Mouse (Mus musculus): ENCODE measurements at regions not wholly inside any gene's neighbourhood (a gene's known extent, or its start where the extent isn't known, plus 50 kb on each side); places are given as distances from the start of the nearest gene placed in this dataset.

DNA sequence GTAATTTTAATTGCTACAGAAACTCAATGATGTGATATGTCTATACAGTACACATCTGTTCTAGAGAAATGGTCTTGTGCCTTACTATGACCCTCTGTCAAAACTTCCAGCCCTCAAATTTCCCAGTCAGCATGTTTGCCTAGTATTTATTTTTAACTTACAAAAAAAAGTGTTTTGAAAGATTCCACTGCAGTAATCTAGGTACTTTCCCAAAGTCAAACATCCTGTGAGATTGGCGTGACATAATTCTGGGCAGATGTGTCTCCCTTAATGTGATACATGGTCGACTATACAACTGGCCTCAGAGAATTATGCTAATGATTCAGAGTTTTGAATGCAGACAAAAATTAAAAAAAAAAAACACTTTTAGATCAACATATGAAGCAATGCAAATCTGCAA, 856.8 kb downstream of the Slc4a3 start:
- Histone ChIP-seq H3K4me3 (ENCODE audit: low read depth, low read length) (no peak overlapping the region), H3K4me2 (ENCODE audit: low read depth, low read length, poor library complexity, severe bottlenecking) (no peak overlapping the region), H3K4me1 (ENCODE audit: insufficient read depth, low read length) (no peaks in the 10 kb centered on the region), H3K27me3 (ENCODE audit: insufficient read depth, low read length) (no peaks in the 10 kb centered on the region), H3K36me3 (ENCODE audit: insufficient read depth, low read length) (no peaks in the 10 kb centered on the region), H3K9ac (replicated peaks; ENCODE audit: low read length, poor library complexity, severe bottlenecking) (no peak overlapping the region), H3K9me3 (ENCODE audit: low read length) (no peaks in the 10 kb centered on the region), H3K27ac (ENCODE audit: low read depth, low read length) (no peak overlapping the region)
- 65% methylated on average over 2 of the region's 2 CpGs for WGBS
- ATAC-seq (ENCODE audit: low FRiP score) (no peak), DNase-seq (ENCODE audit: low spot score) (no peak)
- no peak for TF ChIP-seq CTCF (IDR thresholded peaks at IDR 0.05)

DNA sequence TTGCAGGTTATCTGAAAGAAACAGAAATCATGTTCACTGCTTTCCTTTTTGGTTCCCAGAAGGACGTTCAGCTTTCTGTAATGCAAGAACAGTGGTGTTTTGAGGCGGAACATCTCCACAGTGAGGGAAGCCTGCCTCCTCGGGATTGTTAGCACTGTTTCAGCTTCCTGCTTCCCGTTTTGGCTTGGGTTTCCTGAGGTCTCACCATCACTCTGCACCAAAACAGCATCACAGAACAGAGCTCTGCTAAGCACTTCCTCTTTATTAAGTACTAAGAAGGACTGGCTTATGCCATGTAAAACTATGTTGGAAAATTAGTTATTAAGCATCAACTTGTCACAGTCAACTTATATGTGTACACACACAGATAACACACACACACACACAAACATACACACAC, 857.9 kb downstream of the Slc4a3 start:
- 78% methylated on average over 4 of the region's 4 CpGs for WGBS
- Histone ChIP-seq H3K9me3 (ENCODE audit: low read length) (no peaks in the 10 kb centered on the region), H3K4me2 (ENCODE audit: low read depth, low read length, poor library complexity, severe bottlenecking) (no peak overlapping the region), H3K27ac (ENCODE audit: low read depth, low read length) (no peak overlapping the region), H3K4me3 (ENCODE audit: low read depth, low read length) (no peak overlapping the region), H3K36me3 (ENCODE audit: insufficient read depth, low read length) (no peaks in the 10 kb centered on the region), H3K9ac (replicated peaks; ENCODE audit: low read length, poor library complexity, severe bottlenecking) (no peak overlapping the region), H3K4me1 (ENCODE audit: insufficient read depth, low read length) (no peaks in the 10 kb centered on the region), H3K27me3 (ENCODE audit: insufficient read depth, low read length) (no peaks in the 10 kb centered on the region)
- TF ChIP-seq CTCF (IDR thresholded peaks at IDR 0.05): no peak
- no peak for ATAC-seq (ENCODE audit: low FRiP score)
- DNase-seq (ENCODE audit: low spot score): no peak

DNA sequence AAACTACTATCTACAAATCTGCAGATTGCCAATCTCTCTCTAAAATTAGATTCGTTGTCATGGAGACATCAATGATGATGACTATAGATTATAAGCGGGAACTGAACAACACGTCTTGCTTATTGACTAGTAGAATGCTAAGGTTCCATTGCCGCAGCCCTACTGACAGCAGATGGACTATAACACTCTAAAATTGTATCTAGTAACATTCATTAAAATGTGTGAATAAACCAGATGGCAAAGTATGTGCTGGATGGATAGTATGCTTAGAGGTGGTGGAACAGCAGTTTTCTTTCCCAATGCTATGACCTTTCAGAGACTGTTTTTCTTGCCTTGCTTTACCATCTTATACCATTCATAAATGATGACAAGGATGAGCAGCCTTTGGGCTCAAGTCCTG, 864.7 kb downstream of the Slc4a3 start:
- Histone ChIP-seq H3K36me3 (ENCODE audit: insufficient read depth, low read length) (no peaks in the 10 kb centered on the region), H3K27ac (ENCODE audit: low read depth, low read length) (no peak overlapping the region), H3K9ac (replicated peaks; ENCODE audit: low read length, poor library complexity, severe bottlenecking) (no peak overlapping the region), H3K4me2 (ENCODE audit: low read depth, low read length, poor library complexity, severe bottlenecking) (no peak overlapping the region), H3K4me1 (ENCODE audit: insufficient read depth, low read length) (no peaks in the 10 kb centered on the region), H3K4me3 (ENCODE audit: low read depth, low read length) (no peak overlapping the region), H3K9me3 (ENCODE audit: low read length) (no peaks in the 10 kb centered on the region), H3K27me3 (ENCODE audit: insufficient read depth, low read length) (no peaks in the 10 kb centered on the region)
- DNase-seq (ENCODE audit: low spot score): no peak
- 86% methylated on average over 4 of the region's 4 CpGs for WGBS
- no peak for ATAC-seq (ENCODE audit: low FRiP score)
- no peak for TF ChIP-seq CTCF (IDR thresholded peaks at IDR 0.05)

DNA sequence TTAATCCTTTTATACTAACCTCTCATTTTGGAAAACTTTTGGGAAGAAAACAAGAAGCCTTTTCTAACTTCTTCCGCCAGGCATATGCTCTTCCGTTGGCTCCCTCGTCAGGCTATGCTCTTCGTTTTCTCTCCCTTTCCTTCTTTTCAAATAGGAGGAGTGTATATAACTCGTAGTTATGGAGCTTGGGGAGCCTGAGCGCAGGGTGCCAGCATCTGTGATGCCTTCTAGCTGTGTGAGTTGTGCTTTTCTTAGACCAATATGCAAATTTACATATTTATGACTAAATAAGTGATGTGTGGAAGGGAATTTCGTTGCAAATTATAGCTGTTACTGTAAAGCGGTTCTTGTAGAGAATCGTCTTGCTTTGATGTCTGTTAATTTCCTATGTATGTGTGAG, 874.5 kb downstream of the Slc4a3 start:
- no peak overlapping the region for H3K4me3 ChIP-seq (ENCODE audit: low read depth, low read length)
- H3K9ac ChIP-seq (replicated peaks; ENCODE audit: low read length, poor library complexity, severe bottlenecking): no peak overlapping the region
- H3K9me3 ChIP-seq (ENCODE audit: low read length): no peaks in the 10 kb centered on the region
- ATAC-seq (ENCODE audit: low FRiP score): no peak
- TF ChIP-seq CTCF (IDR thresholded peaks at IDR 0.05): no peak
- H3K27ac ChIP-seq (ENCODE audit: low read depth, low read length): no peak overlapping the region
- no peaks in the 10 kb centered on the region for H3K27me3 ChIP-seq (ENCODE audit: insufficient read depth, low read length)
- no peak overlapping the region for H3K4me2 ChIP-seq (ENCODE audit: low read depth, low read length, poor library complexity, severe bottlenecking)
- no peak for DNase-seq (ENCODE audit: low spot score)
- 83% methylated on average over 9 of the region's 9 CpGs for WGBS
- no peaks in the 10 kb centered on the region for H3K4me1 ChIP-seq (ENCODE audit: insufficient read depth, low read length)
- H3K36me3 ChIP-seq (ENCODE audit: insufficient read depth, low read length): no peaks in the 10 kb centered on the region

DNA sequence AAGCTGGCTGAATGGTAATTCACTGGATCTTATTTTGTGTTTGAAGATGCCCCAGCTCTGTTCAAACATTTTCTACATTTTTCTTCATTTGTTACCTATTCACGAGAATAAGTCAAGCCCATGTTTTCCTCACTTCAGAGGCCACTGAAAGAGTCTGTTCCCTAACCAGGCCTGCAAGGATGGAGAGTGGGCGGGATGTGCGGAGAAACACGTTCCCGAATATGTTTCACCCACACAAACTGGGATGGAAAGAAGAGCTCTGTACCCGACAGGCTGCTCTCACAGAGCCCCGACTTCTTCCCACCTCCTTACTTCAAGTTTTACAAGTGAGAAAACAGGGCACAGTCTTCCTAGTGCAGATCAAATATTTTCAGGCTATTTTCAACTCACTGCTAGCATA, 881.4 kb downstream of the Slc4a3 start:
- Histone ChIP-seq H3K4me3 (ENCODE audit: low read depth, low read length) (no peak overlapping the region), H3K9me3 (ENCODE audit: low read length) (no peaks in the 10 kb centered on the region), H3K36me3 (ENCODE audit: insufficient read depth, low read length) (no peaks in the 10 kb centered on the region), H3K9ac (replicated peaks; ENCODE audit: low read length, poor library complexity, severe bottlenecking) (no peak overlapping the region), H3K4me1 (ENCODE audit: insufficient read depth, low read length) (no peaks in the 10 kb centered on the region), H3K4me2 (ENCODE audit: low read depth, low read length, poor library complexity, severe bottlenecking) (no peak overlapping the region), H3K27ac (ENCODE audit: low read depth, low read length) (no peak overlapping the region), H3K27me3 (ENCODE audit: insufficient read depth, low read length) (no peaks in the 10 kb centered on the region)
- WGBS: 90% methylated on average over 7 of the region's 7 CpGs
- no peak for DNase-seq (ENCODE audit: low spot score)
- ATAC-seq (ENCODE audit: low FRiP score): no peak
- TF ChIP-seq CTCF (IDR thresholded peaks at IDR 0.05): no peak

DNA sequence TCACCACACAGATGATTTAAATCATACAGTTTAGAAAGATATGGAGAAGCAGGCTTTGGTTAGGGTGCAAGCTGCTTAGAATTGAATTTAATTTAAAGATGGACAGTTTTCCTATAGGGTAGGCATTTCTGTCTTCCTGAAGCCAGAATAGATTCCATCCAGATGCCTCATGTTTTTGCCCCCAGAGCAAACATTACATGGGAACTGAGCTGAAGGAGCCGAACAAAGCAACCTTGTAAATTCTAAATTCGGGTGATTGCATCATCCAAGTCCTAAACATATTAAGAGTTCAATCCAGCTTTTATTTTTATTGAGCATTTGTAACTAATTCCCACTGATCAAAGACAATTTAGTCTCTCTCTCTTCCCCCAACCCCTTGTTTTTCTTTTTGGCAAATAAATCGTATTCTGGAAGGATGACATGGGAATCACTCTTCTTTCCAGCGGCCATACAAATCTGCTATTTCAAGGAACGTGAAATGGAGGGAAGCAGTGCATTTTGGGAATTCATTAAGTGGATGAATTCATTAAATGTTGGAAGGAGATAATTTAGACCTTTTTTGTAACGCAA, 884.1 kb downstream of the Slc4a3 start:
- no peaks in the 10 kb centered on the region for H3K9me3 ChIP-seq (ENCODE audit: low read length)
- no peak for ATAC-seq (ENCODE audit: low FRiP score)
- 66% methylated on average over 6 of the region's 6 CpGs for WGBS
- no peak for TF ChIP-seq CTCF (IDR thresholded peaks at IDR 0.05)
- no peaks in the 10 kb centered on the region for H3K4me1 ChIP-seq (ENCODE audit: insufficient read depth, low read length)
- H3K4me2 ChIP-seq (ENCODE audit: low read depth, low read length, poor library complexity, severe bottlenecking): no peak overlapping the region
- H3K36me3 ChIP-seq (ENCODE audit: insufficient read depth, low read length): no peaks in the 10 kb centered on the region
- DNase-seq (ENCODE audit: low spot score): no peak
- no peaks in the 10 kb centered on the region for H3K27me3 ChIP-seq (ENCODE audit: insufficient read depth, low read length)
- H3K4me3 ChIP-seq (ENCODE audit: low read depth, low read length): no peak overlapping the region
- no peak overlapping the region for H3K9ac ChIP-seq (replicated peaks; ENCODE audit: low read length, poor library complexity, severe bottlenecking)
- H3K27ac ChIP-seq (ENCODE audit: low read depth, low read length): no peak overlapping the region

All from midbrain, postnatal 0 days (tissue).